Mouse (Mus musculus) hindlimb bud, embryonic 11.5 days (tissue): ENCODE data around the gene Agps.
"Not testable (repeated sequence)": the region's sequence is repeated elsewhere in the genome, so short reads cannot be mapped to it uniquely, and the experiment has no call there.

Experiments
- DNase-seq: peaks from one replicate; pipeline ENCODE4 v3.0.0-alpha.2; 2012; ENCODE audit warnings: low read depth, low spot score; ENCODE audit errors: extremely low spot score

Gene Agps

GRCm38 (mm10) chr2:75977752-75978368, 145.9 kb downstream of the Agps start, which contains the start of gene Ttc30a2:
TSS of gene Ttc30a2 (minus strand) at chr2:75978170.
- not testable (repeated sequence) for DNase-seq
